Mouse (Mus musculus) forebrain, embryonic 12.5 days (tissue): ENCODE measurements around the gene Ccdc54. TPM values are rescaled to one million over a fixed set of nuclear protein-coding genes. Genes with fewer than 3 reads are reported as not detected.

Experiments
- ATAC-seq: fragments of 200-750 bp; cut with Nextera tagmentation; 2 replicates; pipeline ENCODE4 v1.8.0; 2017; ENCODE audit warnings: moderate TSS enrichment; ENCODE audit not compliant: low FRiP score
- H3K27ac ChIP-seq: fragments of 300-500 bp; sonication (generic); 2 replicates; pipeline ENCODE4 v1.5.1; 2016; ENCODE audit warnings: mild to moderate bottlenecking
- H3K27me3 ChIP-seq: fragments of 300-500 bp; sonication (generic); 2 replicates; pipeline ENCODE4 v1.6.1; 2016; ENCODE audit warnings: mild to moderate bottlenecking
- H3K36me3 ChIP-seq: fragments of 300-500 bp; sonication (generic); replicated peaks from 2 replicates; pipeline ENCODE4 v1.6.1; 2016; ENCODE audit warnings: mild to moderate bottlenecking
- H3K4me1 ChIP-seq: fragments of 300-500 bp; sonication (generic); 2 replicates; pipeline ENCODE4 v1.6.1; 2016
- H3K4me2 ChIP-seq: fragments of 300-500 bp; sonication (generic); 2 replicates; pipeline ENCODE4 v1.6.1; 2016; ENCODE audit warnings: mild to moderate bottlenecking, moderate library complexity
- H3K4me3 ChIP-seq: fragments of 300-500 bp; sonication (generic); replicated peaks from 2 replicates; pipeline ENCODE4 v1.5.1; 2016; ENCODE audit warnings: mild to moderate bottlenecking
- H3K9ac ChIP-seq: fragments of 300-500 bp; sonication (generic); 2 replicates; pipeline ENCODE4 v1.6.1; 2016; ENCODE audit warnings: mild to moderate bottlenecking
- H3K9me3 ChIP-seq: fragments of 300-500 bp; sonication (generic); 2 replicates; pipeline ENCODE4 v1.6.1; 2016
- WGBS: fragments of 180-500 bp; shearing (Covaris S2); methylation state at CpG from one replicate; pipeline ENCODE4 v1.1.7; 2016; 5-methylcytosine and 5-hydroxymethylcytosine counted together
- polyA plus RNA-seq: library from polyadenylated mRNA; unstranded; fragments of >200 nt; fragmentation: Nextera tagmentation; extraction: Ambion mirVana; gene quantifications from 2 replicates; pipeline ENCODE4 v1.2.1, GENCODE M21; 2016

Ccdc54 gene
- polyA plus RNA-seq, 1 experiment from 2014 or later, result not detected

DNA sequence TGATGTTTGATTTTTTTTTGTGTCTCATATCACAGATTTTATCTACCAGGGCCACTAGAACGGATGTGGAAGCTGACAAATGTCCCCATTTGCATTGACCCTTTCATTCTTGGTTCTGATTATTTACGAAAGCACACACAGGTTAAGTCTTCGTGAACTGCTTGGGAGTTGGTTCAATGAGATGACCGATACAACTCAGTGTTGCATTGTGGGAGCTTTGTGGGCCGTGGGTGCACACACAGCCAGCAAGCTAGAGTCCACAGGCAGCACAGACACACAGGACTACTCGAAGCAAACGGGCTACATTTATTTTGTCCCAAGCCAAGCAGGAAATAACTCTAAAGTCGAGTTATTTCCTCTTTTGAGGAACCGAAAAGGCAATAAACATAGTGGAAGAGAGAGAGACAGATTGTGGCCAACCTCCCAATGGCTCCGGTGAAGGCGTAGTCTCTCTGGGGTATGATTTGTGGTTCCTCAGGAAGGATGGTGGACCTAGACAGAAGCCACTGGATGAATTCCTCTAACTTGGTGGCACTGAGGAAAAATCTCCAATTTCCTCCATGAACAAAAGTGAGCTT lies 1.3 kb downstream of the Ccdc54 start:
- no peak overlapping the region for H3K4me2 ChIP-seq
- H3K9me3 ChIP-seq, result no peaks in the 10 kb centered on the region
- WGBS, result 88% methylated on average over 11 of the region's 11 CpGs
- no peak for ATAC-seq
- H3K27ac ChIP-seq, result no peak overlapping the region
- no peak overlapping the region for H3K9ac ChIP-seq
- no peaks in the 10 kb centered on the region for H3K36me3 ChIP-seq
- H3K4me1 ChIP-seq, result 0 out of 2 replicates have a peak, but pooled peaks cover 2% of the 10 kb centered on the region
- H3K4me3 ChIP-seq, result no peak overlapping the region
- H3K27me3 ChIP-seq, result no peaks in the 10 kb centered on the region

DNA sequence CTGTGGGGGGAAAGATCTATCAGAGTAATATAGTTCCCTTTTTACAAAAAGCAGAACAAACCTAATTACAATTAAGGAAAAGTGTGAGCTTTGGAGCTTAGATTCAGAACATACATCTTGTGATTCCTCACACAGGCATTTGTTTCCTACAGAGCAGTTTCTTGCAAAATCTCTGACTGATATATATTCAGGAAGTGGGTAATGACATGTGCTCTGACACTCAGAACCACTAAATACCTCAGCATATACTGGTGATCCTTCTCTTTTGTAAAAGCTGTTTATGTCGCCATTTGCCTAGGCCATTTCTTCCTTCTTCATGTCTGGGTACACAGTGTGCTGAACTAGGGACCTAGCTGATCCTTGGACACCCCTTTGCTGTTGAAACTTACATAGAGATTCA lies 2.8 kb downstream of the Ccdc54 start:
- no peaks in the 10 kb centered on the region for H3K27me3 ChIP-seq
- H3K4me3 ChIP-seq, result no peak overlapping the region
- WGBS, result 90% methylated on average over 1 of the region's 1 CpGs
- no peaks in the 10 kb centered on the region for H3K9me3 ChIP-seq
- H3K4me2 ChIP-seq, result no peak overlapping the region
- H3K9ac ChIP-seq, result no peak overlapping the region
- H3K27ac ChIP-seq, result no peak overlapping the region
- 0 out of 2 replicates have a peak, but pooled peaks cover 2% of the 10 kb centered on the region for H3K4me1 ChIP-seq
- no peaks in the 10 kb centered on the region for H3K36me3 ChIP-seq
- ATAC-seq, result no peak

DNA sequence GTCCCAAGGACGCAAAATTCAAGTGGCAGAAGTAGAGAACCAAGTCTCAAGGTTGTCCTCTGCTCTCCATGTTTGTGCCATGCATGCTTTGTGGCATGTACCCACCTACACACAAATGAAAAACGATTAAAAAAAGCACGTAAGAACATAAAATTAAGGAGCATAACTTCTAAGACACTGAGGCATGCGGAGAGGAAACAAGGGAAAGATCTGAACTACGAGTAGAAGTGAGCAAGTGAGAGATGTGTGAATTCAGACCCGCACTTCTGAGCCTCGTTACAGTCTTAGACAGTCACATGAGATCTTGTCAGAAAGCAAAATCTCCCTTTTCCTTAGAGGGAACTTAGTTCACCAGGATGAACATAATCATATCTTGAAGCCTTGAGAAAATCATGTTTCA lies 3.8 kb downstream of the Ccdc54 start:
- H3K9me3 ChIP-seq, result no peaks in the 10 kb centered on the region
- no peak for ATAC-seq

DNA sequence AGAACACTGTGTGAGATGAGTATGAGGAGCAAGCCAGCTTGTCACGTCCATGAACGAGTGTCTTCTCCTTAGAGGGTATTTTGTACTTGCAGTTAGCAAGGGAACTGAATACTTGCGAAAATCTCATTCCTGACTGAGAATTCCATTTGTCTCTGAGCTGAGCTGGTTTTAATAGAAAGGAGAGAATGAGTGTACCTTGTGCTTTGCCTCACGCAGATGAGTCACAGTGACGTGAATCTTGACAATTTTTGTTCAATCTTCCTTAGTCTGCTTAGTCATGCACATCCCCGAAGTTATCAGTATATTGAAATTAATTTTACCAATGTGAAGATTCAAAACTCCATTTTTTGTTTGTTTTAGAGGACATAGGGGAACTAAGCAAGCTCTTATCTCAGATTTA lies 12.6 kb downstream of the Ccdc54 start:
- Histone ChIP-seq H3K4me1 (no peaks in the 10 kb centered on the region), H3K4me3 (no peak overlapping the region), H3K27ac (no peak overlapping the region), H3K9me3 (no peaks in the 10 kb centered on the region), H3K9ac (no peak overlapping the region), H3K4me2 (no peak overlapping the region), H3K27me3 (no peaks in the 10 kb centered on the region), H3K36me3 (no peaks in the 10 kb centered on the region)
- 82% methylated on average over 6 of the region's 6 CpGs for WGBS
- ATAC-seq, result no peak

More for the DNA sequence above, 3.8 kb downstream of the Ccdc54 start:
- no peak overlapping the region for H3K27ac ChIP-seq
- H3K36me3 ChIP-seq, result no peaks in the 10 kb centered on the region
- H3K4me3 ChIP-seq, result no peak overlapping the region
- no peaks in the 10 kb centered on the region for H3K27me3 ChIP-seq
- H3K4me2 ChIP-seq, result no peak overlapping the region
- WGBS, result 90% methylated on average over 7 of the region's 7 CpGs
- 0 out of 2 replicates have a peak, but pooled peaks cover 2% of the 10 kb centered on the region for H3K4me1 ChIP-seq
- no peak overlapping the region for H3K9ac ChIP-seq

DNA sequence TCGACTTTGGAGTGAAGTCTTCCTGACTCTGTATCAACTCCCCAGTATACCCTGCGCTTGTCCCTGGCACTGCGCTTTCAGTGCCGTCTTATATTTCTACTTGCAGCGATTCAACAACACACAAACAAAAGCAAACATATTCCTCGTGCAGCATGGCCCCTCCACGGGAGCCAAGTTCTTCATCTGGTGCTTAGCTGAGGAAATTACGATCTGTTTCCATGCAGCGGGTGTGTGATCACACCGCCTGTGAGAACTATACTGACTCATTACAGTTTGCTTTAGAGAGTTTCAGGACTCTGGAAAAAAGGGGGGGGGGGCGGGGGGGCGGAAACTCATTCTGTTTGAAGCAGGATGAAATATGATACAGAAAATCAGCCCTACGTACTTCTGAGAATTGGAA lies 18.4 kb downstream of the Ccdc54 start:
- Histone ChIP-seq H3K4me2 (no peak overlapping the region), H3K9me3 (no peaks in the 10 kb centered on the region), H3K9ac (no peak overlapping the region), H3K27me3 (no peaks in the 10 kb centered on the region), H3K36me3 (no peaks in the 10 kb centered on the region), H3K4me3 (no peak overlapping the region), H3K4me1 (no peaks in the 10 kb centered on the region), H3K27ac (no peak overlapping the region)
- no peak for ATAC-seq
- 80% methylated on average over 13 of the region's 13 CpGs for WGBS

DNA sequence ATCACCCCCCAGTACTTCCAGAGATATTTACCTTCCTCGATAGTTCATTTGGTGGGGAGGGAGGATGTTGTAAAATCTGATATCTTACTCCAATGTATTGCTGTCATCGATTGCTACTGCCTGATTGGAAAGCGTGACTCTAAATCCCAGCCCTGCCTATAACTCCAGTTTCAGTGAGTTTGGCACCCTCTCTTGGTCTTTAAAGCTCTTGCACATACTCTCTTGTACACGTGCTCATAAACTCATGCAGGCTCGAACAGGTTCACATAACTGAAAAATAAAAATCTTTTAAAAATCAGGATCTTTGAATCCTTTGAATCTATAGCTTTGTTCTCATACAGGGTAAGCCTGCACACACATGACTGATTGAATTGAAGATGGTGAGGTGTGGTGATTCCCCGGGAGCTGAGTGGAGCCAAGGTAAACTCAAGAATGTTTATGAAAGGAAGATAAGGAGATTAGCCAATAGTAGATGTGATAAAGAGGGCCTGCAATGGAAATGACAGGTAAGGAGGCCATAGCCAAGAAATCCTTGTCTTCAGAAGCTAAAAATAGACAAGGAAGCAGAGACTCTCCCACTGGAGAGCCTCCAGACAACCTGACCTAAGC lies 31.7 kb downstream of the Ccdc54 start:
- Histone ChIP-seq H3K27ac (no peak overlapping the region), H3K27me3 (no peaks in the 10 kb centered on the region), H3K9ac (no peak overlapping the region), H3K9me3 (no peaks in the 10 kb centered on the region), H3K36me3 (no peaks in the 10 kb centered on the region), H3K4me1 (no peaks in the 10 kb centered on the region), H3K4me2 (no peak overlapping the region), H3K4me3 (no peak overlapping the region)
- WGBS, result 80% methylated on average over 6 of the region's 6 CpGs
- no peak for ATAC-seq

DNA sequence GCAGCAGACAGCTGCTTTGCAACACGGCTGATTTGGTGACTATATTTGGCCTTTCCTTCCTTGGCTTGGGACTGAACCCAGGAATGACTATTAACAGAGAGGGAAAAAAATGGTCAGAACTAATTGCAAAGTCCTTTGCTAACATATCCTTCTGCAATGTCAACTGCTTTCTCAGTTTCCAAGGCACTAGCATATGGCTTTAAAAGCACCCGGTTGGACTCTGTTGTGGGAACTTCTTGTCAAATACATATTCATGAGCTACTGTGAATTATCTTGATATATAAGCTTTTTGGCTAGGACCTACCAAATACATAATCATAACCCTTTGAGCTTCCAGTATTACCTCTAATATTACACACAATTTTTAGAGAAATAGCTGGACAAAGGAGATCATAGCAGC lies 37.1 kb downstream of the Ccdc54 start:
- H3K4me2 ChIP-seq, result no peak overlapping the region
- ATAC-seq, result no peak
- H3K27ac ChIP-seq, result no peak overlapping the region
- no peaks in the 10 kb centered on the region for H3K27me3 ChIP-seq
- H3K9me3 ChIP-seq, result no peaks in the 10 kb centered on the region
- WGBS, result 81% methylated on average over 2 of the region's 2 CpGs
- no peaks in the 10 kb centered on the region for H3K4me1 ChIP-seq
- H3K36me3 ChIP-seq, result no peaks in the 10 kb centered on the region
- no peak overlapping the region for H3K9ac ChIP-seq
- H3K4me3 ChIP-seq, result no peak overlapping the region

DNA sequence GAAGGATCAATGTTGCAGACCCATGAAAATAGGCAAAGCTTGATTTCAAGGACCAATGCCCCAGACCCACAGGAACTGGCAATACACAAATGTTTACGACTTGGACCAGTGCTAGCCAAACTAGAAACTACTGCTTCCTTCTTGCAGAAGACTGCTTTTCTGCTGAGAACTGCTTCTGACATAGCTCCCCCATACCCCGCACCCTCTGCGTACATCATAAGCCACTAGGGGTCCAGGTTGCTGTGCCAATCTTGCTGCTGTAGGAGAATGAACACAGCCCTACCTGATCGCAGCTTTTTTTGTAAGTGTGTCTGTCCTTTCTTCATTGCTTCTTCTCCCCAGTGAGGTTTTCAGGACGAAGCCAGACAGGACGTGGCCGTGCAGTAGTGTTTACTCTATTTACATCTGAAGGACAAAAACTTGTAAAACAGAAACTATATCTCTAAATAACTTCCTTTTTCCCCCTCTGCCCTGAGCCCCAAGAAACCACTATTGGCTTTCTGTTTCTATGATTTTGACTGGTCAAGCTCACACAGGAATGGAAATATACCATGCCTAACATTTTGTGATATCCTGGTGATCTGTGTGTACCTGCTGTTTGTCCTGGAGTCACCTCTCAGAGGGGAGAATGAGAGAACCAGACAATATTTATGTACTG lies 39.0 kb downstream of the Ccdc54 start:
- no peak overlapping the region for H3K27ac ChIP-seq
- H3K9ac ChIP-seq, result no peak overlapping the region
- 88% methylated on average over 7 of the region's 7 CpGs for WGBS
- no peaks in the 10 kb centered on the region for H3K27me3 ChIP-seq
- H3K4me2 ChIP-seq, result no peak overlapping the region
- H3K9me3 ChIP-seq, result no peaks in the 10 kb centered on the region
- no peaks in the 10 kb centered on the region for H3K4me1 ChIP-seq
- H3K4me3 ChIP-seq, result no peak overlapping the region
- H3K36me3 ChIP-seq, result no peaks in the 10 kb centered on the region
- ATAC-seq, result no peak

DNA sequence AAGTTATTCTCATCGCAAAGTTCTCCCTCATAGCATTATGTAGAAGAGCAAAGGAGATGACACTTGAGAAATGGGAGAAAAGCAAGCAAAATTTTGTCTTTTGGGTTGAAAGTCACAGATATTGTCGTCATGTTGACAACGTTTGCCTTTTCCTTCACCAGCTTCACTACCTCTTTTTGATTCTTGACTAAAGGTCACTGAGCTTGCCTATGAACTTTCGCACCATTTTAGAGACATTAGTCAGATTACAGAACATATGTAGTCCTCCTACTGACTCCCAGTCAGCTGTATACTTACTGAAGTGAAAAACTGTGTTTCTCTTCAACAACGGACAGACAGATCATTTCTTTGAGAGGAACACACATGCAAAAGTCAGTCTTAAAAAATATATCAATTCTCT lies 40.0 kb downstream of the Ccdc54 start:
- Histone ChIP-seq H3K36me3 (no peaks in the 10 kb centered on the region), H3K9ac (no peak overlapping the region), H3K4me1 (no peaks in the 10 kb centered on the region), H3K4me3 (no peak overlapping the region), H3K4me2 (no peak overlapping the region), H3K27ac (no peak overlapping the region), H3K9me3 (no peaks in the 10 kb centered on the region), H3K27me3 (no peaks in the 10 kb centered on the region)
- ATAC-seq, result no peak
- WGBS, result 94% methylated on average over 5 of the region's 5 CpGs

DNA sequence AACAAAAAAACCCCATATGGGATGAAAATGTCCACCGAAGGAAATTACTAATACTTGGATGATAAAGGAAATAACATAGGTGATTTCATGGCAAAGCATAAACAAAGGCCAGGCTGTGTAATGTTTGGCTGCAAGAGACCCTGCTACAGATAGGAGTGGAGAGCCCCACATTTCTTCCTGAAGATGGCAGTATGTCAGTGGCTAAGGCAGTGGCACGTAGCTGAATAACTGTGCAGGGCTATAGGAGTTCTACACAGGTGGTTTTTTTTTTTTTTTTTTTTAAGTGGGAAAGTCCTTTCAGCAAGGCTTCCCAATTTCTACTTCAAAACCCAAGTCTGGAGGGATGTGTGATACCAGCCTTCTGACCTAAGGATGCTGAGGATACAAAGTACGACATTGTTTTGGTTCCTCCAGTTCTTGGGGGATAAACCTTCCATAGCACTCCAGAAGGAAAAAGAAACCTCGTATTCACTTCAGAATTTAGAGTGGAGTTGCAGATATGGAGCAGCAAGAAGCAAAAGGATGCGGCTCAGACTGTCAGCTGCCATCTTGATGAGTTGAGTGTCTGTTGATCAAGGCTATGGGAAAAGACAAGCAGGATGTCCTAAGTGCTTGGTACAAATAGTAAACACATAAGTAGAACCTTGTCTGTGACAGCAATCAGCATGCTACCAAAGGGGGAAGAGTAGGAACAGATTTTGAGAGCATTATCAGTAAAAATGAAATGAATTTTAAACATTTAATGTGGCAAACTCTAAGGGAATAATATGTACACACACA lies 48.2 kb downstream of the Ccdc54 start:
- no peak overlapping the region for H3K4me2 ChIP-seq
- WGBS, result 75% methylated on average over 5 of the region's 5 CpGs
- no peak overlapping the region for H3K4me3 ChIP-seq
- no peaks in the 10 kb centered on the region for H3K36me3 ChIP-seq
- H3K9ac ChIP-seq, result no peak overlapping the region
- H3K27ac ChIP-seq, result no peak overlapping the region
- ATAC-seq, result peak; percentile 75; the same call in 1 of the 2 replicates
- H3K9me3 ChIP-seq, result no peaks in the 10 kb centered on the region
- no peaks in the 10 kb centered on the region for H3K4me1 ChIP-seq
- no peaks in the 10 kb centered on the region for H3K27me3 ChIP-seq
